Mouse (Mus musculus) hindbrain, embryonic 16.5 days (tissue): ENCODE data around the gene Psg28. TPM values are rescaled to one million over a fixed set of nuclear protein-coding genes. Genes with fewer than 3 reads are reported as not detected.
"Not testable (repeated sequence)": the region's sequence is repeated elsewhere in the genome, so short reads cannot be mapped to it uniquely, and the experiment has no call there.

ENCODE experiments used
- ATAC-seq: fragments of 200-750 bp; cut with Nextera tagmentation; 2 replicates; pipeline ENCODE4 v1.8.0; 2017; ENCODE audit warnings: moderate TSS enrichment, moderate library complexity
- H3K27ac ChIP-seq: fragments of 300-500 bp; sonication (generic); 2 replicates; pipeline ENCODE4 v1.5.1; 2014; ENCODE audit warnings: low read depth, mild to moderate bottlenecking, control low read depth, low read length, moderate library complexity
- H3K27me3 ChIP-seq: fragments of 300-500 bp; sonication (generic); replicated peaks from 2 replicates; pipeline ENCODE4 v1.6.1; 2014; ENCODE audit warnings: low read length; ENCODE audit not compliant: control insufficient read depth, insufficient read depth
- H3K36me3 ChIP-seq: fragments of 300-500 bp; sonication (generic); 2 replicates; pipeline ENCODE4 v1.6.1; 2014; ENCODE audit warnings: mild to moderate bottlenecking, low read length, moderate library complexity, mixed read lengths; ENCODE audit not compliant: control insufficient read depth, insufficient read depth
- H3K4me1 ChIP-seq: fragments of 300-500 bp; sonication (generic); 2 replicates; pipeline ENCODE4 v1.6.1; 2014; ENCODE audit warnings: low read depth, low read length; ENCODE audit not compliant: control insufficient read depth, insufficient read depth
- H3K4me2 ChIP-seq: fragments of 300-500 bp; sonication (generic); 2 replicates; pipeline ENCODE4 v1.6.1; 2014; ENCODE audit warnings: mild to moderate bottlenecking, low read length, control low read depth, moderate library complexity
- H3K4me3 ChIP-seq: fragments of 300-500 bp; sonication (generic); 2 replicates; pipeline ENCODE4 v1.5.1; 2014; ENCODE audit warnings: mild to moderate bottlenecking, low read length, control low read depth, moderate library complexity
- H3K9ac ChIP-seq: fragments of 300-500 bp; sonication (generic); 2 replicates; pipeline ENCODE4 v1.6.1; 2014; ENCODE audit warnings: low read depth, mild to moderate bottlenecking, control low read depth, low read length, moderate library complexity
- H3K9me3 ChIP-seq: fragments of 300-500 bp; sonication (generic); 2 replicates; pipeline ENCODE4 v1.6.1; 2014; ENCODE audit warnings: mild to moderate bottlenecking, low read length, moderate library complexity; ENCODE audit not compliant: control insufficient read depth
- WGBS: fragments of 180-500 bp; shearing (Covaris S2); extraction: QIAGEN DNeasy Blood & Tissue Kit; methylation state at CpG from one replicate; pipeline ENCODE4 v1.1.7; 2014; 5-methylcytosine and 5-hydroxymethylcytosine counted together
- microRNA-seq: library from miRNA; unstranded; fragments of <30 nt; microRNA quantifications from one replicate; pipeline ENCODE4, GENCODE M21; 2017
- polyA plus RNA-seq: library from polyadenylated mRNA; unstranded; fragments of >200 nt; fragmentation: Nextera tagmentation; extraction: Ambion mirVana; gene quantifications from 2 replicates; pipeline ENCODE4 v1.2.1, GENCODE M21; 2015

The Psg28 gene
- polyA plus RNA-seq = not detected in 2 replicates

DNA sequence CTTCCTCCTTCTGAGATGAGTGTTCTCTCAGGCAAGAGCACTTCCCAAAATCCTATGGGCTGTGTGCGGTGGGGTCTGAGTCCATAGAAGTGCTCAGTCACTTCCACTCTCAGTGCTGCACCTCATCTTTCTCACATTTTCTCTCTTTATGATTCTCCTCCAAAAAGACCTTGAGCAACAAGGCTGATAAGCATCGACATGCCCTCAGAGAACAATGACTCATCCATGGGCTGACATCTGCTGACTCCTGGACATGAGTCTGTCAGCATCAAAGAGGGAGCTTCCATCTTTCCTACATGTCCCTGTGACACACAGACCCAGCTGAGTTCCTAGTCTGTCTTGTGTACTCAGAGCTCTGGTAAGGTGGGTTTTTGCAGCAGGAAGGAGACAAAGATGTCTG is at the start of gene Psg28:
Psg28 (minus strand) TSS at position 101 of the 400 bp plus-strand sequence.
- H3K4me1 ChIP-seq, H3K9me3 ChIP-seq, H3K4me2 ChIP-seq, H3K27me3 ChIP-seq, ATAC-seq, H3K27ac ChIP-seq, H3K9ac ChIP-seq, H3K36me3 ChIP-seq, H3K4me3 ChIP-seq: not testable (repeated sequence)
- WGBS = 87% methylated on average over 2 of the region's 2 CpGs

DNA sequence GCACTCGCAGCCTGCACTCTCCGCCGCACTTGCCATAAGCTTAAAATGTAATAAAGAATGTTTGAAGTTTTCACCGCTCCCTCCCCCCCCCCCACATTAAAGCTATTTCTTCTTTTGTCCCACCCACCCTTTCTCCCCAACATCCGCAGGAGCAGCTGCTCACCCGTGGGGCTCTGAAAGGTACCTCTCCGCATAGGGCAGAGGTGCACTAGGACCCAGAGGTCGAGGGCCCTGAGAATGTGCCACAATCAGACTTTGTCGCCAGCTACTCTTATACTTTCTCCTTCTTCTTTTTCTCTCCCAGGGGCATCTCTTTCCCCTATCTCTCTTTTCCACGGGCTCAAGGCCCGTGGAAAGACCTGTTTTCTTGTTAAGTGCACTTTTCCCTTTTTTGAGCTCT is 28.4 kb downstream of the Psg28 start:
- Histone ChIP-seq H3K27me3 (no peaks in the 10 kb centered on the region), H3K4me1 (no peaks in the 10 kb centered on the region), H3K4me2 (peak overlapping the region; percentile 25; the same call in 1 of the 2 replicates), H3K27ac (no peak overlapping the region), H3K9ac (no peak overlapping the region), H3K4me3 (peak overlapping the region; percentile 21; the same call in 1 of the 2 replicates), H3K36me3 (no peaks in the 10 kb centered on the region), H3K9me3 (peaks cover 7% of the 10 kb centered on the region)
- 54% methylated on average over 10 of the region's 11 CpGs for WGBS
- ATAC-seq = peak; percentile 58; the same call in 1 of the 2 replicates

DNA sequence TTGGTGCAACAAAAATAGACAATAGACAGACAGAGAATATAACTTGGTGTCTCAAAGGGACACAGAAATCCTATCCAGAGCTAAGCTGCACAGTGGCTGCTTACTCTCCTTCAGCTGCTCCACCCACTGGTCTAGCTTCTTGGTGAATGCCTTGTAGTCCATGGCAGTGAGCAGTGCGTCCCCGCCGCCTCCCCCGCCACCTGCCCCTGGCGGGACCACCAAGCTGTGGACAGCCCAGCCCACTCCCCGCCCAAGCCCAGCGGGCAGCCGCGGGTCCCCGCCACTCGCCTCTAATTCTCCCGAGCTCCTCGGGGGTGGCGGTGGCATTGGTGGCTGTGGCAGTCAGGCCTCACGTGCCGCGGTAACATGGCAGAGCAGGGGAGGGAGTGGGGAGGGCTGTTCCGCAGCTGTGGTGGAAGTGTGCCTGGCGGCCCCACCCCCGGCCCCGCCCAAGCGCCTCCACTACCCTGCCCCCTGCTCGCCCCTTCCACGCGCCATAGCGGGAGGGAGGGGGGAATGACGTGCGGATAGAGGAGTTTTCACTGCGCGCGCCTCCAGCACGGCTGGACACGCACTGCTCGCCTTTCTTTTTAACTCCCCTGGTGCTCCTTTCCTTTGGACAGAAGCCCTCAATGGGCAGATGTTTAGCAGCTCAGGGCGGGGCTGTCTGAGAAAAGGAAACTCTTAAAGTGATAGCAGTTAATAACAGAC is 29.2 kb downstream of the Psg28 start:
- peak; percentile 91 for ATAC-seq
- Histone ChIP-seq H3K9ac (no peak overlapping the region), H3K36me3 (no peaks in the 10 kb centered on the region), H3K4me2 (peak overlapping the region; percentile 15; the same call in 1 of the 2 replicates), H3K27me3 (no peaks in the 10 kb centered on the region), H3K4me1 (no peaks in the 10 kb centered on the region), H3K9me3 (peaks cover 5% of the 10 kb centered on the region), H3K27ac (no peak overlapping the region), H3K4me3 (peak overlapping the region; percentile 28; the same call in 1 of the 2 replicates)
- 29% methylated on average over 32 of the region's 35 CpGs for WGBS

DNA sequence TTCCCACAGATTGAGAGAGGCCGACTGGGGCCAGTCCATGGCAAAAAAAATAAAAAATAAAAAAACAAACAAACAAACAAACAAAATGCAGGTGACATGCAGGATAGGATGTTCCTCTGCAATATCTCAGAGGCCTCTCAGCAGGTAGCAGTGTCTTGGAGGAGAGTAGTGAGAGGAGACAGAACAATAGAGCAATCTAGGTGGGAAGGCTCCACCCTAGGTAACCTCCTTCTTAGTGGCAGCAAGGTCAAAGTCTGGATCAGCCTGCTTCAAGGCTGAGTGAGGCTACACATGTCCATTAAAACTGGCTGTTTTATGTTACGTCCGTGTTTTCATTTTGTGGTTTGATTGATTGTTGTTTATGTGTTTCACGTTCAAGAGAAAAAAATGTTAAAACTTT is 40.4 kb downstream of the Psg28 start:
- 87% methylated on average over 4 of the region's 4 CpGs for WGBS
- H3K27me3 ChIP-seq, ATAC-seq: not testable (repeated sequence)

DNA sequence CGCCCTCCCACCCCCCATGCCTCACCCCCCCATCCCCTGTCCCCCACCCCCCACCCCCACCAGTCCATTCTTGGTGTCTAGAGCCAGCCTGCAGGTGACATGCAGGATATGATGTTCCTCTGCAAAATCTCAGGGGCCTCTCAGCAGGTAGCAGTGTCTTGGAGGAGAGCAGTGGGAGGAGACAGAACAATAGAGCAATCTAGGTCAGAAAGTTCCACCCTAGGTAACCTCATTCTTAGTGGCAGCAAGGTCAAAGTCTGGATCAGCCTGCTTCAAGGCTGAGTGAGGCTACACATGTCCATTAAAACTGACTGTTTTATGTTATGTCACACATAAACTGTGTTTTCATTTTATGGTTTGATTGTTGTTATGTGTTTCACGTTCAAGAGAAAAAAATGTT is 53.5 kb downstream of the Psg28 start:
- ATAC-seq = no peak
- no peak overlapping the region for H3K4me3 ChIP-seq
- H3K27ac ChIP-seq = no peak overlapping the region
- WGBS = 55% methylated on average over 2 of the region's 2 CpGs
- no peak overlapping the region for H3K4me2 ChIP-seq
- H3K9me3 ChIP-seq = peaks cover 22% of the 10 kb centered on the region
- H3K27me3 ChIP-seq = no peaks in the 10 kb centered on the region
- H3K9ac ChIP-seq = no peak overlapping the region
- no peaks in the 10 kb centered on the region for H3K36me3 ChIP-seq
- no peaks in the 10 kb centered on the region for H3K4me1 ChIP-seq

More for the DNA sequence above, 40.4 kb downstream of the Psg28 start:
- H3K4me3 ChIP-seq, H3K4me2 ChIP-seq, H3K36me3 ChIP-seq, H3K4me1 ChIP-seq, H3K9ac ChIP-seq, H3K27ac ChIP-seq: not testable (repeated sequence)
- peaks cover 14% of the 10 kb centered on the region for H3K9me3 ChIP-seq

Small RNAs within 50 kb of the gene (microRNA-seq; reads per million reads assigned to microRNA genes)
- gene Gm24715 = not detected

Other genes starting within 250 kb of the Psg28 start
- gene Mill1, start 186.7 kb downstream of the Psg28 start, polyA plus RNA-seq = not detected in 2 replicates
- gene Psg18, start 77.0 kb downstream of the Psg28 start, polyA plus RNA-seq = not detected in 2 replicates
- not detected in 2 replicates for gene Psg26, start 52.1 kb upstream of the Psg28 start, polyA plus RNA-seq
- gene Psg25, start 100.2 kb upstream of the Psg28 start, polyA plus RNA-seq = not detected in 2 replicates
- not detected in 2 replicates for gene Psg27, start 135.3 kb upstream of the Psg28 start, polyA plus RNA-seq
- not detected in 2 replicates for gene Psg23, start 184.5 kb upstream of the Psg28 start, polyA plus RNA-seq
- not detected in 2 replicates for gene Psg21, start 224.7 kb upstream of the Psg28 start, polyA plus RNA-seq